Mouse (Mus musculus) erythroid progenitor cell, adult 5-6 weeks (primary cell): ENCODE results near the gene Mrgprd. TPM values are rescaled to one million over a fixed set of nuclear protein-coding genes. Genes with fewer than 3 reads are reported as not detected.
A peak's percentile ranks its signal among the peaks of the same experiment; 100 is the strongest.

Source experiments
- ATAC-seq: replicated peaks from 2 replicates; pipeline ENCODE4 v1.8.0; 2016; ENCODE audit warnings: moderate number of reproducible peaks, mild to moderate bottlenecking, moderate TSS enrichment, inconsistent platforms; ENCODE audit not compliant: poor library complexity, low FRiP score, severe bottlenecking
- total RNA-seq, 2 experiments: library from RNA; stranded (forward) in 1 of 2; stranded (reverse) in 1 of 2; fragments of 150-400 nt in 1 of 2; fragments of 186-747, 209-891 nt in 1 of 2; gene quantifications; 2 replicates each; pipeline versions ENCODE4 v1.2.3 to v1.2.4; 2015 to 2017; ENCODE audit warnings: low replicate concordance in 2 of 2

Gene Mrgprd
- not detected in 2 replicates for total RNA-seq (2015; ENCODE audit: low replicate concordance)
- total RNA-seq (2017; ENCODE audit: low replicate concordance) = not detected in 2 replicates

GRCm38 (mm10) chr7:145314785-145315411 is at the start of gene Mrgprd:
TSS of gene Mrgprd (plus strand) at chr7:145314835.
- no peak for ATAC-seq

GRCm38 (mm10) chr7:145266011-145266410 is 48.6 kb upstream of the Mrgprd start:
- no peak for ATAC-seq

- no peak for ATAC-seq
Measured at GRCm38 (mm10) chr7:145268890-145269289, 45.7 kb upstream of the Mrgprd start.

DNA sequence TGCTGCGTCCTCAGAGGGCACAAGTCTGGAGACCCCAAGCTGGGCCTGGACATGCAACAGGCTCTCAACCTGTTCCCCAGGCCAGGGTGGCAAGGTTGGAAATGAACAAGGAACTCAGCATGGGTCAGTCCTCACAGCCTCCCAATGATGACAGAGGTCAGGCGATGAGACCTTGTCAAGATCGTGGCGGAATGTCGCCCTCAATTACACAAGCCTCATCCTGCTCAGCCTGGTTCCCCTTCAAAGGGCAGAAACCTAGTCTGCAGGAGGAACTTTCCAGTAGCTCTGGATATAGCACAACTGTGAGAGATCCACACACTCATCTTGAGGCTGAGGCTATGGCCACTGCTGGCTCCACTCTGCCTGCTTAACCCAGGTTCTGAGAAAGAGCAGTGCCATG is 43.7 kb upstream of the Mrgprd start:
- no peak for ATAC-seq

DNA sequence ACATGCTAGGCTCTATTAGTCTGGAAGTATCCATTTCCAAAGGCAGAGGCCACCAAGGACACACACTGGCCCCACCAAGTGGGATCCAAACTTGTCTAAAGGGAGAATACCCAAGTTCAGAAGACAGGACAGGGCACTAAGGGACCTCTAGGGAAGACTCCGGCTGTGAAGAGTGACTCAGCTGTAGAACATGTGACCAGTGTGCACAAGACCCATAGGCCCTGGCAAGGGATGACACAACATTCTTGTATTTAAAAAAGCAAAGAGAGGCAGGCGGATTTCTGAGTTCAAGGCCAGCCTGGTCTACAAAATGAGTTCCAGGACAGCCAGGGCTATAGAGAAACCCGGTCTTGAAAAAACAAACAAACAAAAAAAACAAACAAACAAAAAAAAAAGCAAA is 39.1 kb upstream of the Mrgprd start:
- no peak for ATAC-seq

GRCm38 (mm10) chr7:145281396-145281795 is 33.2 kb upstream of the Mrgprd start:
- ATAC-seq = no peak

GRCm38 (mm10) chr7:145283041-145283440 is 31.6 kb upstream of the Mrgprd start:
- no peak for ATAC-seq

DNA sequence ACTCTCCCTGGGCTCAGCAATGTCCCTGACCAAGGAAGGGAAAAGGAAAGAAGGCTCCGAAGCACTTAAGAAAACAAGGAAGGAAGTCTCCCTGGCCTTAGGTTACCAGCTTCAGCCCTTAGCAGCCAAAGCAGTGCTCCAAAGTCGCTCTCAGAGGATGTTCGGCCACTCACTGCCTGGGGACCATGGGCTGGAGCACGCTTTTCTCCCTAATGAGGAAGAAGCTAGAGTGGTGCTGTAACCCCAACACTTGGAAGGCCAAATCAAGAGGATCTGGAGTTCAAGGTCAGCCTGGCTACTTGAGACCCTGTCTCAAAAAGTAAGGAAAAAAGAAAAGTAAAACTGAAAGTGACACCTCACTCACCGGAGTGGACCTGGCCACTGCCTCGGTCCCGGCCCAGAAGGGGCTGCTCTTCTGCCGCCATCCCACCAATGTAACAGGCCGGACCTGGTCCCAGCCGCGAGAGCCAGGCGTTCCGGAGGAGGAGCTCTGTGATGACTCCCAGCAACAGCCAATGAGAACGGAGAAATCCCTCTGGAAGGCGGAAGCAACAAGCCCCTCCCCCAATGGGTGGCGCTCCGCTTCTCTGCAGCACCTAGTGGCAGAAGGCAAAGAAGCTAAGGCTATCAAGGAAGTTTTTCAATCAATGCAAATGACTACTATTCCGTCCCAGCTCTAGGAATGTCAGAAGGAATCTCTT is 31.0 kb upstream of the Mrgprd start, which contains the start of gene Tpcn2:
Gene Tpcn2 (minus strand): TSS at position 525 of the 701 bp plus-strand sequence.
- peak; percentile 95 for ATAC-seq

GRCm38 (mm10) chr7:145284293-145284692 is 30.3 kb upstream of the Mrgprd start:
- no peak for ATAC-seq

DNA sequence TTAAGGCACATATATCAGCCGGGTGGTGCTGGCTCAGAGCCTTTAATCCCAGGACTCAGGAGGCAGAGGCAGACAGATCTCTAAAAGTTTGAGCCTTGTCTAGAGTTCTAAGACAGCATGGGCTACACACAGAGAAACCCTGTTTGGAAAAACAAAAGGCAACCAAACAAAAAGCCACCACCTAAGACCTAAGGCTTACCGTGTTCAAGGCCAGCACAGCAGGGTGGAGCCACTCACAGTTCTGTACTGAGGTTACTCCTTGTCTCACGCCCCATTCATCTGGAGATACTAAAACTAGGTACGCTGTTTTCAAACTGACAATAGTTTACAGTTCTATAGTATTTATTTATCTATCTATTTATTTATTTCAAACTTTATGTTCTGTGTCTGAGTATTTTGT is 29.2 kb upstream of the Mrgprd start:
- ATAC-seq = no peak

DNA sequence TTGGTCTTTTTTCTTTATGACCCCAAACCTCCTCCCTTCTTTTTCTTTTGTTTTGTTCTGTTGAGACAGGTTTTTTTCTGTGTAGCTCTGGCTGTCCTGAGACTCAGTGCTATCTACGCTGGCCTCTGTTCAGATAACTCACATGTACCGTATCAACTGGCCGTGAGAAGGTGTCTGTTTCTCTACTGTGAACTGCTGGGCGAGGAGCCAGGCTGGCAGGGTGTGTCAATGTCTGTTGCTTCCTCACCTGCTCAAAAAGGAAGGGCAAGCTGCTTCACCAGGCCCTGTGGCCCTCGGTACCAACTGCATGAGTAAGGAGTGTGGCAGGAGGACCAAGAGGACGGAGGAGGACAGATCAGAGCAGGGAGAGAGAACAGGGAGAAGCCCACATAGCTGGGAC is 27.2 kb upstream of the Mrgprd start:
- no peak for ATAC-seq

GRCm38 (mm10) chr7:145289302-145289701 is 25.3 kb upstream of the Mrgprd start:
- ATAC-seq = no peak

DNA sequence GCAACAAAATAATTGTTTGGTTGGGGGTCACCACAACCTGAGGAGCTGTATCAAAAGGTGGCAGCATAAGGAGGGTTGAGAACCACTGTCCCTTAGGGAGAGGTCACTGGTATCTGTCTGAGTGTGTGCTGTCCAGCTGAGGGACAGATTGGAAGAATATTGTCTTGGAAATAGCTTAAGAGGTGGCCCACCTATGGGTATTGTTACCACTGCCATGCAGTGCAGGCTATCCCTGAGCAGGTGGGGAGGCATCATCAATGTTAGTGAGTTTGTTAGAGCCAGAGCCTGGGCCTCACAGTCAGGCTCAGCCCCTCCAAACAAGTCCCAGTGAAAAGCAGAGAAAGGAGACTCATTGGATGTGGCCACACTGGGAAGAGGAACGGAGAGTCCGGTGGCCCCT is 22.8 kb upstream of the Mrgprd start:
- ATAC-seq = no peak

DNA sequence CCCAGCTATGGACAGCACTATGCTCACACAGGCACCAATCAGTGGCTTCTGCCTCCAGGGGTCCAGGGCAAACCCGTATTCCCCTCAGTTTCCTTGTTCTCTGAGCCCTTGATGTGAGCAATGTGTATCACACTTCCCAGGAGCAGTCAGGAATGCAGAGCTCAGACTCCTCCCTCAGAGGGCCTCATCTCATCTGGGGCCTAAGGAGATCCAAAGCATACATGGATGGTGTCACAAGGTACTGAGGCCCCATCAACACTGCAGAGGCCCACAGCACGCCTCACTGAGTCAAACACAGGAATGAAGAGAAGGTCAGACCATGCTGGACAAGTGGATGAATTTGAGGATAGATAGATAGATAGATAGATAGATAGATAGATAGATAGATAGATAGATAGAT is 21.9 kb upstream of the Mrgprd start:
- no peak for ATAC-seq

GRCm38 (mm10) chr7:145293859-145294258 is 20.8 kb upstream of the Mrgprd start:
- no peak for ATAC-seq

DNA sequence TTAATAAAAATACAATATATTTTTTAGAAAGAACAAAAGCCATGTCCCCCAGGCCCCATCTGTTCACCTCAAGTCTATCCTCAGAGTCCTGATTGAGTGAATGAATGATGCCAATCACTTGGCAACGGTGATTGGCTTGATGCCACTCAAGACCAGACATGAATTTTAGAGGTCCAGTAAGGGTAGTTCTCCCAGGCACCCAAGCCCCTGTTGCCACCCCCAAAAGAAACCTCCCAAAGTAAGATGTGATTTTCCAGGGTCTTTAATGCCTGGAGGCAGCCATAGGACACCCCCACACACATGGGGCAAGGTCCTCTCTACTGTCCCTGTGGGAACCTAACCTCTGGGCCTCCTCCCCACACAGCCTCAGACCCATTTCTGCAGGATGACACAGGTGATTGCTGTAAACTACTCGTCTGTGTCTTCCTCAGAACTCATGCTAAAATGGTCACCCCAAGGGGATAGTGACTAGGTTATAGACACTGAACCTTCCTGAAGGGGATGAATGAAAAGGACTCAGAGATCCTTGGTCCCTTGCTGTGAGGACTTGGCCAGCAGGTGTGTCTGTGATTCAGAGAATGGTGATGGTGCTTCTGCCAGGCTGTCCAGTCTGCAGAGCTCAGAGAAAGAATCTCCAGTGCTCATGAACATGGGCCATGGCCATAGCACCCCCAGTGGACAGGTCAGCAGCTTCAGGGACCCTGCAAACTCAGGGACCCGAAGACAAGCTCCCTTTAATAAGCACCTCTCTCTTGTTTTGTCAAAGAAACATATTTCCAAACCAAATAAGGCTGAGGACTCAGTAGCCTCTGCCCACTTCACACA is 15.8 kb upstream of the Mrgprd start:
- ATAC-seq = no peak

DNA sequence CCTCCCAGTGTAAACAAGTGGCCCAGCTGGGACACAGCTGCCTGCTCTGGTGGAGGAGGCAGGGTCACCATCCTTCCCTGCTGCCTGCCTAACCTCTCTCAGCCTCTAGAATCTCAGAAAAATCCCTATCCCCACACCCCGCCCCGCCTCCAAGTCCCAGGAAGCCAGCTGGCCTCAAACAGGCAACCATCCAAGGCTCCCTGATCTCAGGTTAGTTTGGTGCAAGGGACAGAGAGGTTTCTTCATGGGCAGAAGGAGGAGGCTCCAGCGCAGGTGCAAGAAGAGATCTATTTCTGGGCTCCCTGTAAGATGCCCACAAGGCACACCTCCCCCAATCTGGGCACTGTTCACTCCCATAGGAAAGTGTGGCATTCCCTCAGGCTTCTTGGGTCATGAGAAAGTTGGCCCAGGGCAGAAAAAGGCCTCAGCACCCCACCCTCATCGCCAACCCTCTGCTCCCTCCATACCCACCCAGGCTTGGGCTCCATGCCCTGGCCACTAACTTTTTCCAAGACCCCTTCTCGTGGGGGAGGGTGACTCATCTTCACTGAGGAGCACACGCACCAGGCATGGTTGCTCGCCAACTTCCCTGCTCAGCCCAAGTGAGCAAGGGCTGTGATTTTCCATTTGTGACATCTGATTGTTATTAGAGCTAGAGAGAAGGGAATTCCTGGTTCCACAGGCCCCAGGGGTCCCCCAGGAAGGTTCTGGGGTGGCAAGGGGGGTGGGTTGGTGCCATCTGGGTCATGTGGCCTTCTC is 14.9 kb upstream of the Mrgprd start:
- no peak for ATAC-seq

GRCm38 (mm10) chr7:145300321-145301007 is 14.2 kb upstream of the Mrgprd start, which contains the start of gene Mrgprf:
TSS of gene Mrgprf (plus strand) at chr7:145300828.
- no peak for ATAC-seq

GRCm38 (mm10) chr7:145301008-145301340 is 13.7 kb upstream of the Mrgprd start:
- ATAC-seq = no peak
